26 mouse cellular contexts compared by ENCODE assay signal in the genomic region with DNA sequence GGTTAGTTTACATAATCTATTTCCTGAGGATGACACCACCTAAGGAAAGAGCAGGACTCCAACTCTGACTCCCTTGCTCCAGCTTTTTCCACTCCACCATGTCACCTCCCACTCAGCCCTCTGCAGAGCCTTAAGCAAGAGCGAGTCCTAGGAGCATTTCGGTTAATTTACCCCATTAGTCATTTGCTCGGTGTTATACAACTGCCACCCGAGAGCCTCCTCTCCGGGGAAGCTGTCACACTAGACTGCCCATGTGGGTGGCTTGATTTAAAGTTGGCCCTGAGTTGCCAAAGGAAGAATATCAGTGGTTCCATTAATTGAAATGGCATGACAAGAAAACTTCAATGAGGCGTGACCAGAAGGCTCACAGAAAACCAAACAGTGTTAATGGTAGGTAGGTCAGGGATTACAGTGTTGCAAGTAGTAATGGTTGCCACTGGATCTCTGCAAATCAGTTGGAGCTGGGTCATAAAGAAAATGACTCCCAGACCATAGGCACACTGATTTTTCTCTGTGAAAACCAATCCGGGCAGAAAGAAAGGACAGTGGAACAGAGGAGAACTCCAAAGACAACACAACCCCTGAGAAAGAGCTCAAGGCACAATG. TPM values are rescaled to one million over a fixed set of nuclear protein-coding genes. Genes with fewer than 3 reads are reported as not detected.
DNase-seq lines count a peak whose midpoint lies in the region; ATAC-seq lines count a peak whose summit lies in the region.
"Had no signal": no experiment of that assay in that cellular context is flagged by ENCODE, and none has a peak within 500 bp of the region (broad histone marks: within the 10 kb centered on the region; RNA-seq: fewer than 3 reads in every experiment).

No protein-coding gene starts in this region.

- ATAC-seq in kidney, embryonic 14.5 days (ENCODE audit: low FRiP score, low TSS enrichment): peak; percentile 99
- ATAC-seq: forebrain, embryonic 15.5 days; intestine, embryonic 16.5 days; liver, embryonic 12.5 days; liver, postnatal 0 days; midbrain, embryonic 13.5 days had no signal

- DNase-seq in embryo, embryonic 10.5 days (ENCODE audit: low spot score): peak; percentile 14
- DNase-seq in embryo, embryonic 10 days (ENCODE audit: low spot score): no peak
- DNase-seq in kidney, postnatal 10 days: no peak
- peak; percentile 45 for DNase-seq in right cerebral cortex, adult 18-20 months
- DNase-seq in right cerebral cortex, postnatal 36 days (ENCODE audit: low spot score in 2 of 2): no peak
- DNase-seq in yolk sac, embryonic 10.5 days (ENCODE audit: low spot score): no peak
- no peak for DNase-seq in layer of hippocampus, adult 11-12 months (ENCODE audit: low spot score)
- DNase-seq: adrenal gland, postnatal 14 days; cerebellum, adult 18-20 months; cerebellum, postnatal 10 days; kidney, postnatal 36 days; layer of hippocampus, postnatal 36 days; left cerebral cortex, postnatal 4 days; liver, postnatal 0 days; lung, postnatal 36 days; thymus, adult 2 months; thymus, postnatal 36 days had no signal

- no peaks in the 10 kb centered on the region for H3K36me3 ChIP-seq in kidney, embryonic 14.5 days (ENCODE audit: control insufficient read depth, insufficient read depth, low read length)
- H3K36me3 ChIP-seq: embryonic facial prominence, embryonic 12.5 days; forebrain, embryonic 15.5 days; liver, embryonic 12.5 days; midbrain, embryonic 13.5 days; neural tube, embryonic 13.5 days had no signal

- no peak overlapping the region for H3K27ac ChIP-seq in kidney, embryonic 14.5 days (ENCODE audit: low read depth, low read length)
- H3K27ac ChIP-seq: embryonic facial prominence, embryonic 12.5 days; forebrain, embryonic 15.5 days; liver, embryonic 12.5 days; midbrain, embryonic 13.5 days; neural tube, embryonic 13.5 days had no signal

- H3K27me3 ChIP-seq in kidney, embryonic 14.5 days (ENCODE audit: control insufficient read depth, insufficient read depth, low read length): no peaks in the 10 kb centered on the region
- H3K27me3 ChIP-seq: CH12.LX; embryonic facial prominence, embryonic 12.5 days; forebrain, embryonic 15.5 days; liver, embryonic 12.5 days; midbrain, embryonic 13.5 days; neural tube, embryonic 13.5 days had no signal

- H3K9me3 ChIP-seq in kidney, embryonic 14.5 days (ENCODE audit: control insufficient read depth, low read length): no peaks in the 10 kb centered on the region
- H3K9me3 ChIP-seq: forebrain, embryonic 15.5 days; liver, embryonic 12.5 days; midbrain, embryonic 13.5 days; neural tube, embryonic 13.5 days had no signal

- no peak overlapping the region for H3K4me2 ChIP-seq in kidney, embryonic 14.5 days (replicated peaks; ENCODE audit: low read depth, low read length)
- H3K4me2 ChIP-seq: embryonic facial prominence, embryonic 12.5 days; forebrain, embryonic 15.5 days; liver, embryonic 12.5 days; midbrain, embryonic 13.5 days; neural tube, embryonic 13.5 days had no signal

- H3K4me3 ChIP-seq in kidney, embryonic 14.5 days (ENCODE audit: low read length): no peak overlapping the region
- H3K4me3 ChIP-seq: embryonic facial prominence, embryonic 12.5 days; forebrain, embryonic 15.5 days; liver, embryonic 12.5 days; midbrain, embryonic 13.5 days; neural tube, embryonic 13.5 days had no signal

- H3K4me1 ChIP-seq in kidney, embryonic 14.5 days (ENCODE audit: control insufficient read depth, insufficient read depth, low read length): no peaks in the 10 kb centered on the region
- H3K4me1 ChIP-seq: embryonic facial prominence, embryonic 12.5 days; forebrain, embryonic 15.5 days; liver, embryonic 12.5 days; neural tube, embryonic 13.5 days had no signal

- H3K9ac ChIP-seq in kidney, embryonic 14.5 days (ENCODE audit: low read depth, low read length): no peak overlapping the region
- H3K9ac ChIP-seq: embryonic facial prominence, embryonic 12.5 days; forebrain, embryonic 15.5 days; liver, embryonic 12.5 days; liver, postnatal 0 days; midbrain, embryonic 13.5 days; neural tube, embryonic 13.5 days had no signal

- 15% methylated on average over 7 of the region's 7 CpGs for WGBS in kidney, embryonic 14.5 days

RNA-seq across cellular contexts. Expression of gene Scg2, which starts 33.5 kb away (rescaled TPM):
- 0.22 TPM in 1 of 2 replicates, not detected in the other for polyA plus RNA-seq in kidney, embryonic 14.5 days (2014; fragmentation: Nextera tagmentation; extraction: Ambion mirVana)
- polyA plus RNA-seq: C2C12; liver, embryonic 12.5 days had no signal

Comparison
In these comparisons a context has a peak if more than half of its experiments do, and no peak if none do; other contexts are left out.
1. DNase-seq: peak in embryo, embryonic 10.5 days (single experiment) and right cerebral cortex, adult 18-20 months (single experiment); none in embryo, embryonic 10 days (single experiment), kidney, postnatal 10 days (single experiment), right cerebral cortex, postnatal 36 days (0 of 2), yolk sac, embryonic 10.5 days (single experiment) and layer of hippocampus, adult 11-12 months (single experiment).